Mouse (Mus musculus): ENCODE results near the gene Fbxl12.
"Not testable (repeated sequence)": the region's sequence is repeated elsewhere in the genome, so short reads cannot be mapped to it uniquely, and the experiment has no call there.

Fbxl12 gene

DNA sequence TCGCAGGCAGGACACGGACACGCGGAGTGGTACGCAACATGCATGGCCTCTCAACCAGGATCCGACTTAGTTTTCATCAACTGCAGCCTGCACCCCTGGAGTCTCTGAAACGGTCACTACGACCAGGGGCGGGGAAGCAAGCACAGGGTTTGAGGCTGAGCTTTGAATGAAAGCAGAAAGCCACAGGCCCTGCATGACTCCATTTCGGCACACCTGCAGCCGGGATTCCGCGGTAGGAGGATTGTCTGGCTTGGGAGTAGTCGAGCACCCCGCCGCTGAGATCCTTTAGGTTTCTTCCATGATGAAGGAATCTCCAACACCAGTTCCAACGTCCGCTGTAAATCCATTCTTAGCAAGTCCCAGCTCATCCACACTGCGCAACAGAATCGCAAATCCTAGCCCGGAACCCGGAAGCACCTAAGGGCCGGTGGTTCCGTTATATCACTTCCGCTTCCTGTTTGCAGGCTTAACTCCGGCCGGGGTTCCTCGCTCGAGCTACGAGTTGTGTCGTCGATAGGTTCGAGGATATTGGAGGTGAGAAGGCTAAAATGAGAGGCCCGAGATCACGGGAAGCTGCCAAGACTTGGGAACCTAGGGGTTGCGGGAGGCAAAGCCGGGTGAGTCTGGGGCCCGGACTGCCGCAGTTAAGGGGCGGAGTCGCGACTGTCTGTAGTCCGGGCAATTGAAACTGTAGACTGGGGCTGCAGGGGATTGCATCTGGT lies at the start of gene Fbxl12:
TSS of gene Fbxl12 (minus strand) at position 408 of the 722 bp plus-strand sequence.
- peak; percentile 84 for DNase-seq (ENCODE audit: low read depth, low spot score)

DNA sequence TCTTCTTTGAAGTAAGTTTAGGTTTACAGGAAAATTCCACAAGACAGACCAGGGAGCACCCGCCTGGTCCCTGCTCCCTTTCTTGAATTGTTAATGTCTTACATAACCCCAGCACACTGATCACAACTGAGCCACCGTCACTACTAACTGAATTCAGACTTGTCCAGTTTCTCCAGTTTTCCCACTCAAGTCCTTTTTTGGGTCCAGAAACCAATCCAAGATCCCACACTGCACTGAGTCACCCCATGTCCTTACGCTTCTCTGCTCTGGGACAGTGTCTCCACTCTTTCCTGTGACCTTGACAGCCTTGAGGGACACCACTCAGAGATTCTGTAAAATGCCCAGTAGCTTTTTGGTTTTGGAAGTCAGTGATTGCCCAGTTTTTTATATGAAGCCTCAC lies 48.3 kb upstream of the Fbxl12 start:
- DNase-seq (ENCODE audit: low read depth, low spot score), result no peak

DNA sequence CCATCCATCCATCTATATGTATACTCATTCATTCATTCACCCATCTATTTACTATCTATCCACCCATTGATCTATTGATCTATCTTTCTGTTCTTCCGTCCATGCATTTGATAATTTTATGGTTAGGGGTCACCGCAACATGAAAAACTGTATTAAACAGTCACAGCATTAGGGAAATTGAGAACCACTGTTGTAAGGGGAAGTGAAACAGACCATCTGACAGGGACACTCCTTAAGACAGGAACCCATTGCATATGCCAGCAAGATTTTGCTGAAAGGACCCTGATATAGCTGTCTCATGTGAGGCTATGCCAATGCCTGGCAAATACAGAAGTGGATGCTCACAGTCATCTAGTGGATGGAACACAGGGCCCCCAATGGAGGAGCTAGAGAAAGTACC lies 45.9 kb upstream of the Fbxl12 start:
- not testable (repeated sequence) for DNase-seq (ENCODE audit: low read depth, low spot score)

DNA sequence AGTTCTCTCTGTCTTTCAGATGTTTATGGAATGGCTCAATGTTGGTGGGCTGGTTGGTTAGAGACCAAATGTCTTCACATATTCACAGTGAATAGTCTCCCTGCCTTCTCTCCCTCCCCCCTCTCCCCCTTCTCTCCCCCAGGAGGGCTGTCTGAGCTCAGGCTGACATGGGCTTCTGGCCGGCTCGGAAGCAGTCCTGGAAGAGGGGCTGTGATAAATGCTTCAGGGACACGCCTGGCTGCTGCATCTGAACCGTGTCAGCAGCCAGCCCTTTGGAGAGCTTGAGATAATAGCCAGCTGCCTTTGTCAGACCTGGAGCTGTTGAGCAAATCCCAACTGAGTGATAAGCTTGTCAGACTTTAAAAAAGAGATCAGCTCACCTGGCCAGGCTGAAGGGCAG lies 45.3 kb upstream of the Fbxl12 start:
- no peak for DNase-seq (ENCODE audit: low read depth, low spot score)

DNA sequence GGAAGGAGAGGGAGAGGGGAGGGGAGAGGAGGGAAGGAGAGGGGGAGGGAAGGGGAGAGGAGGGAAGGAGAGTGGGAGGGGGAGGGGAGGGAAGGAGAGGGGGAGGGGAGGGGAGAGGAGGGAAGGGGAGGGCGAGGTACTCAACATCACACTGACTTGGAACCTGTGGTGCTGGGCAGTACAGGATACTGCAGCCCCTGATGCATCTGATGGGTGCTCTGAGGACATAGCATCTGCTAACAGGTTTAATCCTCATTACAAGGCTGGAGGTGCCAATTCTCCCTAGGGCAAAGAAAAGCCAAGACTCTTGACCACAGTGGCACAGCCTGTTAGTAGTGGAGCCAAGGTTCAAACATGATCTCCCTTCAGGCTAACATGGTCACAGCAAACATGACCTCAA lies 44.8 kb upstream of the Fbxl12 start:
- no peak for DNase-seq (ENCODE audit: low read depth, low spot score)

DNA sequence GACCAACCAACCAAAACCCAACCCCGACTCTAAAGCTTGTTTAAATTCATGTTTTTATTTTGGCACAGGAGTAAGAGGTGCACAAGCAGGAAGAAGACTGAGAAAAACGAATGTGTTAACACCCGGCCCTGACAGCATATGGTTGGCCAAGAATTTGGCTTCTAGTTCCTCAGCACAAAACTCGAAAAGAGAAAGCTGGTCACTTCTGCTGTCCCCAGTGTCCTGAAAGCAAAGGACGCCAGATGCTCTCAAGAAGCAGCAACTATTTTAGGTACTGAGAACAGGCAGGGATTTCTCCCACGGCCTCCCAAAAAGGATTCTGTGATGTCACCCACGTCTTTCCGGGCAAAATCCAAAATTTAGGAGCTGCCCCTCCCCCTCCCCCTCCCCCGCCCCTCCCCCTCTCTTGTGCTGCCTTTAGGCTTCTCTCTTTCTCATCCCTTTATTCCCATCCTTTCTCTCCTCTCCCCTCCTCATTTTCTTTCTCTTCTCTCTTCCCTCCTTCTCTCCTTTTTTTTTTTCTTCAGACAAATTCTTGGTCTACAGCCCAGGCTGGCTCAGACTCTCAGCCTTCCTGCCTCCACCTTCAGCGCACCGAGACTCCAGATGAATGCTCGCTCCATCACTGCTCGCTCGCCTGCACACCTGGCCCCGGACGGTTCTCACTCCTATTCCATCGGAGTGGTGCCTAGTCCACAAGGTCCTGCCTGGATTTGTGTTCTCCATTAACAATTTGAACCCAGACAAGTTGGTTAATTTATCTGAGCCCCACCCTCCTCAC lies 40.7 kb upstream of the Fbxl12 start:
- no peak for DNase-seq (ENCODE audit: low read depth, low spot score)

DNA sequence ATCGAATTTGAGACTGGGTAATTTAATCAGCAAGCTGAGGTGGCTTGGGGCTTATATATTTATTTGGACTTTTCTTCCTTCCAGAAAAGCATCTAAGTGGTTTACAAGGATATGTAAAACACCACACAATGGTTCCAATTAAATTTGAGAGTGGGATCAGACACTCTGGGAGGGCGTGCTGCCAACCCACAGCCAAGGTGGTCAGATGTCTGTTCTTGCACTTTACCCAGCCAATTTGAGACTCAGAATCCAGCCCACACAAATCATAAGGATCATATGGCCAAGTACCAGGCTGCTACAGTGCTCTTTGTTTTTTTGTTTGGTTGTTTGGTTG lies 37.8 kb upstream of the Fbxl12 start:
- no peak for DNase-seq (ENCODE audit: low read depth, low spot score)

DNA sequence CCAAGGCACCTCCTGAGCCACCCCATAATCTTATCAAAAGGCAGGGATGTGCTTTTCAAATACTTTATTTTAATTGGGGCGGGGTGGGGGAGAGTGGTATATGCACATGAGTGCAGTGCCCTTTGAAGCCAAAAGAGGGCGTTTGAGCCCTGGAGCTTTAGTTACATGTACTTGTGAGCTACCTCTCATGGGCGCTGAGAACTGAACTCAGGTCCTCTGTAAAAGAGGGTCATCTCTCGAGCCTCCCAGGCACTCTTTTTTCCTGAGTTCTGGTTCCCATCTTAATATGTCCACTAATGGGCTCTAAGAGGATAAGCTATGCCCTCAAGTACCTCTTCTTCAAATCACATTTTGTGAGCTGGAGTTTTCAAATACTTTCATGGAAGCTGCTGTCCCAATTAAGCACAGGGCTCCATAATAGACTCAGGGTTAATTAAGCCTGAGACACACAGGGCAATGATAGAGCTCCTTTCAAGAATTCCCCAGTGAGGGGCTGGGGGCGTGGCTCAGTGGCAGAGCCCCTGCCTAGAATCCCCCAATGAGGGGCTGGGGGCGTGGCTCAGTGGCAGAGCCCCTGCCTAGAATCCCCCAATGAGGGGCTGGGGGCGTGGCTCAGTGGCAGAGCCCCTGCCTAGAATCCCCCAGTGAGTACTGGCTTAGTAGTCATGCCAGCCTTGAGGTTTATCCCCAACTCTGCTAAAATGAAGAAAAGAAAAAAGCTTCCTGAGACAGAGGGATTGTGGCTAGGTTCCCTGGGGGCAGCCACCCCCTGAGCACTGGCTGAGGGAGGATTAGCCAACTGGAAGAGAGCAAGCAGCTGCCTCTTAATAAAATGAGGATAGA lies 37.2 kb upstream of the Fbxl12 start:
- DNase-seq (ENCODE audit: low read depth, low spot score), result no peak

DNA sequence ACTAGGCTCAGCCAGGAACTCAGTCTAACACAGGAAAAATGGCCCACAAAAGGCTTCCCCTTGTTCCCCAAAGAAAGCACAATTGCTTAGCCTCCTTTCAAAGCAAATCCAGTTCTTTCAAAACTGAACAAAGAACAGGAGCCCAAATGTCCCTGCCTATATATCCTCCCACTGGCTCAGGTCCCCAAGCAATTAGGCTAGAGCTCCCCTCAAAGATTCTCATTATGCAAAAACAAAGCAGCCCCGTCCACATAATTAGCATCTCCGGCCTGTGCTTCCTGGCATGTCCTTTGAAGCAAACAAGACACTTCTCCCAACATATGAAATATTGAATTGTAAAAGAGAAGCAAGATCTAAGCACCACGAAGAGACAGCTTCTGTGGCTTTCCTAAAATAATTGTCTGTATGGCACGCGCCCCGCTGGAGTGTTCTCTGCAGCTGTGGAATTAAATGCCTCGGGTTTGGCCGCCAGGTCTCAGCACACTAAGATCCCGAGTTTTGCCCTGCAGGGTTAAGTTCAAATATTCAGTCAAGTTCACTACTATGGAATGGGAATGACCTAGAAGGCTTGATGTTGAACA lies 35.9 kb upstream of the Fbxl12 start:
- no peak for DNase-seq (ENCODE audit: low read depth, low spot score)

DNA sequence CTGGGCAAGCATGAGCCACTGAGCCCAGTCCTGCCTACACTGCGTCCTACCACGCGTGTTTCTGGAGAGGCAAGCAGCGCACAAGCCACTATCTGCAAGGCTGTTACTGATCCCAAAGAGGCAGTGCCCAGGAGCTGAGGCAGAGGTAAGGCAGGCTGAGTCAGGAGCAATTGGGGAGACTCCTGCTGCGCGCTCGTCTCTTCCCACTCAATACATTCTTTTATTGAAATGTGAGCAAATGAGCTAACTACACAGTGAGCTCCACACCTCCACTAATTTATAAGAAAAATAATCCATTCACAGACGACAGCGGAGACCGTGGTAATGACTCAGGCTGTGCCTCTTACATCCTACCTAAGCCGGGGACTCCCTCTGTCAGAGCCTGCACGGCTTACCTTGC lies 33.3 kb upstream of the Fbxl12 start:
- DNase-seq (ENCODE audit: low read depth, low spot score), result no peak

DNA sequence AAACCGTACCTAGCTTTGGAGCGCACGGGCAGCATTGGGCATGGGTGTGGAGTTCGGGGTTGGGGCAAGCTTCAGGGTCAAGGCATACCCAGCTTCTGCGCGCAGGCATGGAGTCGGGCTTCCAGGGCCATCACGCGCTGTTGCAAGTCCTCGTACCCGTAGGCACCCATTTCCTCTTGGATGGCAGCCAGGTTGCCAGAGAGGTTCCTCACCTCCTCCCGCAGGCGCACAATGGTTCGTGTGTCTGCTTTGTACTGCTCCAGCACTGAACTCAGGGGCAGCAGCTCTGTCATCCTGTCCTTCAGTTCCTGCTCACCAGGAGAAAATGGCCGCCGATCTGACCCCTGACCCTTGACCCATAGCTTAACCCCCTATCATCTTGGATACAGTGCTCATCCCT lies 27.5 kb upstream of the Fbxl12 start:
- no peak for DNase-seq (ENCODE audit: low read depth, low spot score)

DNA sequence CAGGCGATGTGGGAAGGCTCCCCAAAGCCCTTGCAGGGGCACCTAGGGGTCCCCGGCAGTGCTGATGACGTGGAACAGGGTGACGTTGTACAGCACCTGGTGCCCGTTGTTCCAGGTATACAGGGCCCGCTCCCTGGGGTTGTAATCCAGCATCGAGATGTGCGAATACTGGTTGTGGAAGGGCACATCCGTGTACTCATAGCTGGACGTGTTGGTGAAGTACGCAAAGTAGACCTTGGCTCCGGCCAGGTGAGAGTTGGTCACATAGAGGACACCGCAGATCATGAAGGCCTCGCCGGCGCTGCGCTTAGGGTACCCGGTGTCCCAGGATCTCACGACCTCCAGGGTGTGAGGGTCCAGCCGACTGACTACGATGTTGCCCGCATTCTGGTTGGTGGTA lies 23.5 kb upstream of the Fbxl12 start:
- DNase-seq (ENCODE audit: low read depth, low spot score), result no peak

DNA sequence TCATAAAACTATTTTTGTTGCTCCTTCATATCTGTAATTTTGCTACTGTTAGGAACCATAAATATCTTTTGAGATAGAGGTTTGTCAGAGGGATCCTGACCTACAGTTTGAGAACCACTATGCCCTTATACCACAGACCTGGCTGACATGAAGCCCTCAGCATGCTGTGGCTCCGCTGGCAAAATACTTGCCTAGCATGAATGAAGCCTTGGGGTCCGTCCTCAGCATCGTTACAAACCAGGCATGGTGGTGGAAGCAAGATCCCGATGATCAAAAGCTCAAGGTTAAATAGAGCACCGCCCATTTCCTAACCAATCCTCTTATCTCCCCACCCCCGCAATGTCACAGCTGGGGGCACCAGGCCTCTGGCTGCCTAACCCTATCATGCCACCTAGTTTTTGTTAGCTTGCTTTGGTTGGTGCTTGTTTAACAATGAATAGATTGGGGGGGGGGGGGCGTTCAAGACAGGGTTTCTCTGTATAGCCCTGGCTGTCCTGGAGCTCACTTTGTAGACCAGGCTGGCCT lies 22.0 kb upstream of the Fbxl12 start:
- no peak for DNase-seq (ENCODE audit: low read depth, low spot score)

DNA sequence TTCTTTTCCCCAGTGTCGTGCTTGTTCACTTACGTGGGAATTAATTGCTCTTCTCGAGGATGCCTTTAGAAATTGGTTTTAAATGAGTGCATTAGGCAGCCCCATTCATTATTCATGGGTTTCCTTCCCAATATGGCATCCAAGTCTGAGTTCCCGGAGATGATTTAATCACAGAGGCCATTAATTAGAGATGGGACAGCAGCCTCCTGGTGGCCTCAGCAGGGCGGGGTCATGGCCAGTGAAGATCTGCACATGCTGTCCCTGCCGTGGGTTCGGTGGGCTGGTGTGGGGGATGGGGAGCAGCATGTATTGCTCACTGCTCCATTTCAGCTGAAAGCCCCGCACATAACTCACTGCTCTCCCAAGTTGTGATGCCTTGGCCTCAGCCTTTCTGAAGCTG lies 21.4 kb upstream of the Fbxl12 start:
- DNase-seq (ENCODE audit: low read depth, low spot score), result no peak

DNA sequence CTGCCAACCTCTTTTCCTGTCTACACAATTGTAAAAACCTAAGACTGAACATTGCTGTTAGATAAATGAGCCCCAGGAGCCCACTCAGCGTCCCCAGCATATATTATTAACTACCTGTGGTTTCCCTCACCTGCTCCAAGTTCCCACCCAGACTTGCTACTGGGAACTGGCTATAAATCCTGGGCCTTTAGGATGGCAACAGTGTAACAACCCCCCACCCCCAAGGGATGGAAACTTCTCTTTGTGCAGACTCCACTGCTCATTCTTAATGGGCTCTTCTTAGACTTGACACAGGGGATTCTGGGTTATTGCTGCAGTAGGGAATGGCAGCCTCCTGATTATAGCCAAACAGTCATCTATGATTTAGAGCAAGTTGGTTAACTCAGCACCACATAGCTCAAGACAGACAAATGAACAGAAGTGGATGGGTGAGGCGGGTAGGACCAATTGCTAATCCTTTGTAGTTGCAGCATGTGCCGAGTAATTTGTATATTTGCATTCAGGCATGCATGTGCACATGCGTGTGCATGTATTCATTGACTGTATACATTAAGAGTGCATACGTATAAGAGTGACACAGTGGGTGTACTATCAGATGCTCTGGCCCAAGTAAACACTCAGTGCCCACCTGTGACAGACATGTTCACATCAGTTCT lies 20.5 kb upstream of the Fbxl12 start:
- no peak for DNase-seq (ENCODE audit: low read depth, low spot score)

DNA sequence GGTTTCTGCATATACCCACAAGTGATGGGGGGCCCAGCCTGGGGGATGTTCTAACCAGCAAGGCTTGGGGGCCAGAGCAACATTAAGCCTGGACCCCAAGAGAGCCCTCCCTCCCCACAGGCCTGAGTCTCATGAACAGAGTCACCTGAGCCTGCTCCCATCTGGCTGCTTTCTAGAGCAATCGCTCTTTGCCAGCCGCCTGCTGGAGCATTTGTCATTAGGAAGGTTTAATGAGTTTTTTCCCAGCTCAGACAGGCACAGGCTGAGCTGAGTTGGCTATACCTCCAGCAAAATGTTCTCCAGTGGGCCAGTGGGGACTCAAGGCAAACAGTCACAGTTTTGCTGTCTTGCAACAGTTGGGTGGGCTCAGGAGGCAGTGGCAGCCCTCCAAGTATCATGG lies 19.8 kb upstream of the Fbxl12 start:
- no peak for DNase-seq (ENCODE audit: low read depth, low spot score)

DNA sequence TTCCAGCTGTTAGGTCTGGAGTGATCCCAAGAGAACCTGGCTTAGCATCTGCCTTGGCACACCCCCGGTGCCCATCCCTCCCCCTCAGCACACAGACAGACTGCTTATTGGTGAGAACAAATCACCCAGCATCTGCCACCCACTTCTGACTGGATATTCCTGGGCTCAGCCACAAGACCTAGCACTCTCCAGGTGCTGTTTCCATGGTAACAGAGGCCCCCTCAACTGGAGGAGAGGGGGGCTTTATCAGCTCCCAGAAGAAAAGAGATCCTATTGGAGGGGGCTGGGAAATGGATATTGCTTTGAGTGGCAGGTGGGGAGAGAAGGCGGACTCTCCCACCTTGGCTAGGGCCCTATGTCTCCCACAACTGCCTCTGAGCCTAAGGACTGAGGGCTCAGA lies 19.4 kb upstream of the Fbxl12 start:
- no peak for DNase-seq (ENCODE audit: low read depth, low spot score)

DNA sequence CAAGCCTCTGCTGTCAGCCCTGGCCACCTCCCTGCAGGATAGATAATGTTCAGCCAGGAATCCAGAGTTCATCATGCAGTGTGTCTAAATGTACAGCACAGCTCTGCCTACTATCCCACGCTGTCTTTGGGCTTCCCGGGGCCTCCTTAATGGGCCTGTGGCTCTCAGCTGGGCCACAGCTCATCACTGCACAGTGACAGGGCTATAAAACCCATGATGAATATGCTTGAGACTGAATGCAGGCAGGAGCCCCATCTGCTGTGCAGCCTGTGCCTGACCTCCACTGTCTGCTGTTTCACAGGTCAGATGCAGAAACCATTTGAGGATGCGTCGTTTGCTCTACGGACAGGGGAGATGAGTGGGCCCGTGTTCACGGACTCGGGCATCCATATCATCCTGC lies 18.3 kb upstream of the Fbxl12 start:
- DNase-seq (ENCODE audit: low read depth, low spot score), result no peak

DNA sequence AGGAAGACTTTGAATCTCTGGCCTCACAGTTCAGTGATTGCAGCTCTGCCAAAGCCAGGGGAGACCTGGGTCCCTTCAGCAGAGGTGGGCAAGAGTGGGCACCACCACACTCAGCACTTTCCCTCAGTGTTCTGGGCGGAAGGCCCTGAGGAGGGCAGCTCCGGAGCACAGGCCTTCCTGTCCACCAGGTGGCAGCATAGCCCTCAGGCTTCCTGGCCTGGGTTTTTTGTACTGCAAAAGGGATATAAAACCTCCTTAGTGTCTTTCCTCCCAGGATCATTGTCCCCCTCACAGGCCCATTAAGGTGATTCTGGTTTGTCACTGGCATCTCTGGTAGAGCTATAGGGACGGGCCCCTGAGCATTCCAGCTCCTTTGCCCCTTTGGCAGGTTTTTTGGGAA lies 17.8 kb upstream of the Fbxl12 start:
- DNase-seq (ENCODE audit: low read depth, low spot score), result peak; percentile 67

DNA sequence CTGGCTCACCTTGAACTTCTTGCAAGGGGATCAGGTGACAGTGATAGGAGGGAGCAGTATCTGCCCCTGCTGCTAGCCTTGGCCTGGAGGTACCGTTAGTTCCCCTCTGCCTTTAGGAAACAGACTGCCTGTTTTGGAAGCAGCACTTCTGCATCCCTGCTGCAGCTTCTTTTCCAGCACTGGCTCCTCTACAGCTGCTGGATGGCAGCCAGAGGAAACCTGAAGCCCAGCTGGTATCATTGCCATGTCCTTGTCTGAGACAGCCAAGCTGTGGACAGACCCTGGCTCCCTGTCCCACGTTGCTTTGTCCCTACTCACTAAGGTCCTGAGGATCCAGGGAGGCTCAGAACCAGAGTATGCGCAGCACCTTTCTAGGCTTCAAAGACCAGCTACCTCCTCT lies 13.0 kb upstream of the Fbxl12 start:
- DNase-seq (ENCODE audit: low read depth, low spot score), result no peak

DNA sequence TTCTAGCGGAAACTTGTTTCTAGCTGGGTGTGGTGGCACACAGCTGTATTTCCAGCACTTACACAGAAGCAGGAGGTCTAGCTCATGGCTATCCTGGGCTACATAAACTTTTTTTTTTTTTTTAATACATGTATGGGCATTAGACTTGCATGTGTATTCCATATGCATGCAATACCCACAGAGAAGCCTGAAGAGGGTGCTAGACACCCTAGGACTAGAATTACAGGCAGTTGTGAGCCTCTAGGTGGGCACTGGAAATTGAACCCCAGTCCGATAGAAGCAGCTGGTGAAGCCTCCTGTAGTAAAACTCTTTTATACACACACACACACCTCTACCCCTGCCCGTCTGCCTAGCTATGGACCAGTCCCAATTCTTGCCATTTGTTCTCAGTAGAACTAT lies 9.3 kb upstream of the Fbxl12 start:
- DNase-seq (ENCODE audit: low read depth, low spot score), result no peak

Measured in 3T3-L1 (cell line).